Comparison of ENCODE assay signal across 25 mouse cellular contexts in the genomic region with DNA sequence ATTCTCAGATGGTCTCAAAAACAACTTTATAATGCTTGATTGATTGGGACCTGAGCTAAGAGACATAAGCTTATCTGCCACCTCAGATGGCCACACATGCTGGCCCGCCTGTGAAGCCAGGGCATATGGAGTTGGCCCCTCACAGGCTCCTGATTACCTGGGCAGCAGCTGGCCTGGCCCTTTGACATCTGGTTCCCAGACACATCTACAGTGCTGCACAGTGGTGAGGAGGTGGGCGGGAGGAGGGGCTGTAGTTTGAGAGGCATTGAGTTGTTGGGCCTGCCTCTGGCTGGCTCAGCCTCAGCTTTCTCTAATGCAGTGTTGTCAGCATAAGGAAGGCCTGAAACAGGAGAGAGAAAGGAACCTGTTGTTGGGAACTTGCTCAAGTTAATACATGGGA. TPM values are rescaled to one million over a fixed set of nuclear protein-coding genes. Genes with fewer than 3 reads are reported as not detected.
DNase-seq lines count a peak whose midpoint lies in the region; ATAC-seq lines count a peak whose summit lies in the region.
"Had no signal": no experiment of that assay in that cellular context is flagged by ENCODE, and none has a peak within 500 bp of the region (broad histone marks: within the 10 kb centered on the region; RNA-seq: fewer than 3 reads in every experiment).

No protein-coding gene starts in this region.

- ATAC-seq in neural tube, embryonic 15.5 days (ENCODE audit: low FRiP score): no peak
- ATAC-seq: CD4-positive, CD25-positive, alpha-beta regulatory T cell, adult 4 months; forebrain, embryonic 13.5 days; forebrain, embryonic 16.5 days; hindbrain, embryonic 16.5 days; inflammation-experienced regulatory T-cells, adult 6 months; intestine, embryonic 16.5 days had no signal

- no peaks in the 10 kb centered on the region for H3K27me3 ChIP-seq in neural tube, embryonic 15.5 days (replicated peaks)
- H3K27me3 ChIP-seq in embryonic facial prominence, embryonic 10.5 days (replicated peaks; ENCODE audit: low read depth, poor library complexity, severe bottlenecking): no peaks in the 10 kb centered on the region
- H3K27me3 ChIP-seq in limb, embryonic 10.5 days (ENCODE audit: low read depth, poor library complexity, severe bottlenecking): no peaks in the 10 kb centered on the region
- H3K27me3 ChIP-seq: forebrain, embryonic 13.5 days; hindbrain, embryonic 13.5 days had no signal

- H3K27ac ChIP-seq in neural tube, embryonic 15.5 days (replicated peaks): no peak overlapping the region
- no peak overlapping the region for H3K27ac ChIP-seq in embryonic facial prominence, embryonic 10.5 days (replicated peaks)
- peak overlapping the region; percentile 66; the same call in 1 of the 2 replicates for H3K27ac ChIP-seq in limb, embryonic 10.5 days
- H3K27ac ChIP-seq: forebrain, embryonic 10.5 days; forebrain, embryonic 13.5 days; gastrocnemius, adult 2 months; hindbrain, embryonic 10.5 days; hindbrain, embryonic 13.5 days had no signal

- 96% methylated on average over 2 of the region's 2 CpGs for WGBS in neural tube, embryonic 15.5 days
- 72% methylated on average over 2 of the region's 2 CpGs for WGBS in embryonic facial prominence, embryonic 10.5 days
- 50% methylated on average over 2 of the region's 2 CpGs for WGBS in limb, embryonic 10.5 days

- peak; percentile 29 for DNase-seq in neural tube, embryonic 10.5 days (ENCODE audit: extremely low spot score, low spot score)
- peak; percentile 30 for DNase-seq in embryonic facial prominence, embryonic 10.5 days (ENCODE audit: low spot score)
- peak; percentile 72 for DNase-seq in limb, embryonic 10.5 days (ENCODE audit: low spot score)
- no peak for DNase-seq in retina, postnatal 1 day
- DNase-seq in adipocyte (ENCODE audit: low spot score): no peak
- no peak for DNase-seq in adrenal gland, adult (ENCODE audit: inconsistent age in 2 of 2, low spot score in 1 of 2)
- DNase-seq: adrenal gland, postnatal 10 days; cerebellum, adult 11 months; cerebellum, adult 2 months; cerebellum, adult 9-11 months; cerebellum, postnatal 25 days; gastrocnemius, adult 2 months; heart, adult 11 months; heart, postnatal 36 days had no signal

- H3K4me3 ChIP-seq in neural tube, embryonic 15.5 days (replicated peaks): no peak overlapping the region
- H3K4me3 ChIP-seq in embryonic facial prominence, embryonic 10.5 days: no peak overlapping the region
- H3K4me3 ChIP-seq in limb, embryonic 10.5 days: no peak overlapping the region
- H3K4me3 ChIP-seq: forebrain, embryonic 10.5 days; forebrain, embryonic 13.5 days; gastrocnemius, adult 2 months; hindbrain, embryonic 10.5 days; hindbrain, embryonic 13.5 days had no signal

- H3K4me2 ChIP-seq in neural tube, embryonic 15.5 days: no peak overlapping the region
- H3K4me2 ChIP-seq: forebrain, embryonic 13.5 days; heart, embryonic 11.5 days; hindbrain, embryonic 13.5 days had no signal

- peaks cover 62% of the 10 kb centered on the region for H3K36me3 ChIP-seq in neural tube, embryonic 15.5 days
- peaks cover 23% of the 10 kb centered on the region for H3K36me3 ChIP-seq in embryonic facial prominence, embryonic 10.5 days (replicated peaks)
- H3K36me3 ChIP-seq in limb, embryonic 10.5 days: 0 out of 2 replicates have a peak, but pooled peaks cover 3% of the 10 kb centered on the region

- H3K4me1 ChIP-seq in neural tube, embryonic 15.5 days: no peaks in the 10 kb centered on the region
- H3K4me1 ChIP-seq in embryonic facial prominence, embryonic 10.5 days: peaks cover 8% of the 10 kb centered on the region
- H3K4me1 ChIP-seq in limb, embryonic 10.5 days: peaks cover 25% of the 10 kb centered on the region
- H3K4me1 ChIP-seq: hindbrain, embryonic 10.5 days; hindbrain, embryonic 13.5 days had no signal

- H3K9ac ChIP-seq in neural tube, embryonic 15.5 days (replicated peaks): no peak overlapping the region
- H3K9ac ChIP-seq: forebrain, embryonic 13.5 days; hindbrain, embryonic 13.5 days had no signal

- no peaks in the 10 kb centered on the region for H3K9me3 ChIP-seq in neural tube, embryonic 15.5 days (replicated peaks)
- no peaks in the 10 kb centered on the region for H3K9me3 ChIP-seq in embryonic facial prominence, embryonic 10.5 days
- no peaks in the 10 kb centered on the region for H3K9me3 ChIP-seq in limb, embryonic 10.5 days (replicated peaks)
- H3K9me3 ChIP-seq: forebrain, embryonic 10.5 days; forebrain, embryonic 13.5 days; hindbrain, embryonic 10.5 days; hindbrain, embryonic 13.5 days had no signal

RNA-seq across cellular contexts. Expression of a gene that starts 53.2 kb away (rescaled TPM):
- polyA plus RNA-seq in neural tube, embryonic 15.5 days (2015; fragmentation: Nextera tagmentation; extraction: Ambion mirVana): 59.6 and 62.3 TPM in 2 replicates
- 59.2 and 61.7 TPM in 2 replicates for polyA plus RNA-seq in embryonic facial prominence, embryonic 10.5 days (2016; fragmentation: Nextera tagmentation; extraction: Ambion mirVana)
- polyA plus RNA-seq in limb, embryonic 10.5 days (2016; fragmentation: Nextera tagmentation; extraction: Ambion mirVana): 57.5 and 63.1 TPM in 2 replicates

RNA-seq across cellular contexts. Expression of a gene that starts 53.2 kb away (rescaled TPM):
- 118 and 123 TPM in 2 replicates for polyA plus RNA-seq in neural tube, embryonic 15.5 days (2015; fragmentation: Nextera tagmentation; extraction: Ambion mirVana)
- 105 and 109 TPM in 2 replicates for polyA plus RNA-seq in embryonic facial prominence, embryonic 10.5 days (2016; fragmentation: Nextera tagmentation; extraction: Ambion mirVana)
- polyA plus RNA-seq in limb, embryonic 10.5 days (2016; fragmentation: Nextera tagmentation; extraction: Ambion mirVana): 102 and 115 TPM in 2 replicates

Comparison
In these comparisons a context has a peak if more than half of its experiments do, and no peak if none do; other contexts are left out.
1. DNase-seq: peak in neural tube, embryonic 10.5 days (single experiment), embryonic facial prominence, embryonic 10.5 days (single experiment) and limb, embryonic 10.5 days (single experiment); none in retina, postnatal 1 day (single experiment), adipocyte (single experiment) and adrenal gland, adult (0 of 2).